Mouse (Mus musculus) skeletal muscle tissue, postnatal 0 days (tissue): Measurements from ENCODE around the gene Gm5799. TPM values are rescaled to one million over a fixed set of nuclear protein-coding genes. Genes with fewer than 3 reads are reported as not detected.

Source experiments
- polyA plus RNA-seq: library from polyadenylated mRNA; unstranded; fragments of >200 nt; fragmentation: Nextera tagmentation; extraction: Ambion mirVana; gene quantifications from 2 replicates; pipeline ENCODE4 v1.2.1, GENCODE M21; 2015

Gm5799 gene
- not detected in 2 replicates for polyA plus RNA-seq

DNA sequence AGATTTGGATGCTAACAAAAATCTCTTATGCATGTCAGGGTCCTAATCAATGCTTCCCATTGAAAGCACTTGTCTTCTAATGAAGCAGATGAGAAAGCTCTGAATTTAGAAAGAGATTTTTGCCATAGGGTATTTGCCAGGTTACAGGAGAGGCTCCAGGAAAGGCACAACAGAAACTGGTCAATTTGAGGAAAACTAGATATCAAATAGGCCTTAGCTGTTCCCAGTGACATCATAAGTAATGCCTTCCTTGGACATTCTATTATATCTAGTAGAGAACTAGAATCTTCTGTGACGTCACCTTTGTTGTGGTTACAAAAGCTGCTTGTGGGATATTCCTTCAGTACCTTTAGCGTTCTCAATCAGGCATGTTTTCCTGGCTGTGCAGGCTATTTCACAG is at the start of gene Gm5799:
Gene Gm5799 (plus strand): TSS at position 301 of the 400 bp plus-strand sequence.

DNA sequence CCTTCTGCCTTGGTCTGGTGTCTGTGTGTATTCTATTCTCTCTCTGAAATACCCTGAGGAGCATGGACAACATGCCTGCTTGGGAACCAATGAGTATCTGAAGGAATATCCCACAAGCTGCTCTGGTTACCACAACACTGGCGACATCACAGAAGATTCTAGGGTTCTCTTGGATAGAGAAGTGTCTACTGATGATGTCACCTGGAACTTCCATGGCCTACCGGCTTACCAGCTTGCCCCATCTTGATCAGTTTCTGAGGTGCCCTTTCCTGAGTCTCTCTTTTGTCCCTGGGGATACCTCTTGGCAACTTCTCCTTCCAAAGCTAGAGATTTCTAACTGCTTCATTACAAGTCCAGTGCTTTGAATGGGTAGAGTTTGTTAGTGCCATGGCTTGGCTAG is 35.7 kb downstream of the Gm5799 start, which contains the start of gene Gm17654:
Gene Gm17654 (minus strand): TSS at position 101 of the 400 bp plus-strand sequence.

Other genes starting within 250 kb of the Gm5799 start
- gene Gm8127, start 249.7 kb upstream of the Gm5799 start, polyA plus RNA-seq, result not detected in 2 replicates
- gene 1700001F09Rik, start 195.8 kb upstream of the Gm5799 start, polyA plus RNA-seq, result not detected in 2 replicates
- not detected in 2 replicates for gene Gm8138, start 127.2 kb upstream of the Gm5799 start, polyA plus RNA-seq
- not detected in 2 replicates for gene Gm17654, start 35.6 kb downstream of the Gm5799 start, polyA plus RNA-seq
- not detected in 2 replicates for gene Gm10375, start 64.4 kb downstream of the Gm5799 start, polyA plus RNA-seq
- gene Gm8165, start 133.6 kb downstream of the Gm5799 start, polyA plus RNA-seq, result not detected in 2 replicates
- 0.18 and 0.55 TPM in 2 replicates for gene Gm7324, start 154.3 kb downstream of the Gm5799 start, polyA plus RNA-seq
- gene Gm16506, start 183.9 kb downstream of the Gm5799 start, polyA plus RNA-seq, result not detected in 2 replicates
- not detected in 2 replicates for gene Gm6526, start 204.3 kb downstream of the Gm5799 start, polyA plus RNA-seq
- not detected in 2 replicates for gene Gm8180, start 241.2 kb downstream of the Gm5799 start, polyA plus RNA-seq